Mouse (Mus musculus): Measurements from ENCODE around the gene Exoc7. TPM values are rescaled to one million over a fixed set of nuclear protein-coding genes. Genes with fewer than 3 reads are reported as not detected.
A peak's percentile ranks its signal among the peaks of the same experiment; 100 is the strongest.

Exoc7 gene
- polyA plus RNA-seq, 1 experiment: 31.5 TPM

DNA sequence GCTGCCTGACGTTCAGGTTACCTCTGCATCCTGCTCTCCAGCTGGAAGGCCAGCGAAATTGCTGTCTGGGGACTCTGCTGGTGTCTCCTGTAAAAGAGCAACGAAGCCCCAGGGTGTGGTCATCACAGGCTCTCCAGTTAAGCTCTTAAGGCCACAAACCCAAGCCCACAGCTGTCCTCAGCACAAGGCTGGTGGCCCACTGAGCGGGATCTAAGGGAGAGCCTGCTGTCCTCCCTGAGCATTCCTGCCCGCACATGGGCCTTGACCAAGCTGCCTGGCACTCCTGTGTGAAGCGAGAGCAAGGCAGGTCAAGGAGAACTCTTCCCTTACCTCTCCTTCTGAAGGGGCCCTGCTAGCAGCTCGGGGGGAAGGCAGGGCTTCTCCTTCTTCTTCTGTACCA lies 40.0 kb upstream of the Exoc7 start:
- H3ac ChIP-seq (ENCODE audit: control insufficient read depth, insufficient read length, low read depth): no peak overlapping the region
- no peaks in the 10 kb centered on the region for H3K36me3 ChIP-seq (ENCODE audit: control insufficient read depth, insufficient read depth)
- no peaks in the 10 kb centered on the region for H3K27me3 ChIP-seq (ENCODE audit: control insufficient read depth, insufficient read depth, insufficient read length)
- H3K4me3 ChIP-seq (ENCODE audit: insufficient read depth, poor library complexity, severe bottlenecking): no peak overlapping the region
- H3K79me2 ChIP-seq (ENCODE audit: control insufficient read depth, insufficient read depth): no peaks in the 10 kb centered on the region
- TF ChIP-seq CEBPB (IDR thresholded peaks at IDR 0.05; ENCODE audit: low read depth) (no peak), MYOD1 (IDR thresholded peaks at IDR 0.05; ENCODE audit: control insufficient read depth, insufficient read length, low read depth) (peak; percentile 6)
- no peaks in the 10 kb centered on the region for H3K79me3 ChIP-seq (ENCODE audit: low read depth)

DNA sequence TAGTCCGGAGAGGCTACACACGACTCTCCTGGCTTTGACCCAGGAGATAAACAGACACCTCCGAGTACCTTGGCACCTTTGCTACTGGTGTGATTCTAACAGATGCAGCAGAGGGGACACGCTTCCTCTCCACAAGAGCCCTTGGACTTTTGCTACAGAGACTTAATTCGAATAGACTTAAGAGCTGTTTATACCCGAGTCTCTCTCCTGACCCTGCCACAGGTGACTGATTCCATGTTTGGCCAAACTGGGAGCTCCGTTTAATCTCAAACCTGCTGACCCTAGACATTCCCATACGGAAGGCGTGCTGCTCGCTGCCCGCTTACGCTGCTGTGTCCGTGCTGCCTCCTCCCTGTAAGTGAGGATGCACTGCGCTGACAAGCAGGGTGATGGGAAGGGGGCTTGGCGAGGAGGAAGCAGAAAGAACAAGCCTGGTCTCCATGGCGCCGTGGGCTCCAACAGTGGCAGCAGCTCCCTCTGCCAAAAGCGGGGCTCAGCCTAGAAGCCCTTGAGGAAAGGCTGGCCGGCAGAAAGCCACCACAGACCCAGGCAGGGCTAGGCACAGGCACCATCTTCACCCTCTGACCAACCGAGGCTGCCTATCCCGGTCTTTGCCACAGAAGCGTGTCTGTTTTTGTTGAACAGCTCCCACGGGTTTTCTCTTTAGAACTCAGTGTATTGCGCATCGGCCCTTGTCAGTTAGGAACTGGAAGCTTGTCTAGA lies 35.2 kb upstream of the Exoc7 start:
- H3K27me3 ChIP-seq (ENCODE audit: control insufficient read depth, insufficient read depth, insufficient read length): no peaks in the 10 kb centered on the region
- no peaks in the 10 kb centered on the region for H3K79me3 ChIP-seq (ENCODE audit: low read depth)
- TF ChIP-seq FOSL1 (IDR thresholded peaks at IDR 0.05; ENCODE audit: insufficient read depth, low read length, poor library complexity, severe bottlenecking) (no peak), MYOG (IDR thresholded peaks at IDR 0.05; ENCODE audit: control insufficient read depth, extremely low read depth, insufficient read length) (no peak), MAX (IDR thresholded peaks at IDR 0.05) (no peak), CTCF (IDR thresholded peaks at IDR 0.05; ENCODE audit: control insufficient read depth, insufficient read depth, insufficient read length) (no peak)
- H3K79me2 ChIP-seq (ENCODE audit: control insufficient read depth, insufficient read depth): no peaks in the 10 kb centered on the region
- H3ac ChIP-seq (ENCODE audit: control insufficient read depth, insufficient read length, low read depth): no peak overlapping the region
- H3K36me3 ChIP-seq (ENCODE audit: control insufficient read depth, insufficient read depth): no peaks in the 10 kb centered on the region
- H3K4me3 ChIP-seq (ENCODE audit: insufficient read depth, poor library complexity, severe bottlenecking): no peak overlapping the region

DNA sequence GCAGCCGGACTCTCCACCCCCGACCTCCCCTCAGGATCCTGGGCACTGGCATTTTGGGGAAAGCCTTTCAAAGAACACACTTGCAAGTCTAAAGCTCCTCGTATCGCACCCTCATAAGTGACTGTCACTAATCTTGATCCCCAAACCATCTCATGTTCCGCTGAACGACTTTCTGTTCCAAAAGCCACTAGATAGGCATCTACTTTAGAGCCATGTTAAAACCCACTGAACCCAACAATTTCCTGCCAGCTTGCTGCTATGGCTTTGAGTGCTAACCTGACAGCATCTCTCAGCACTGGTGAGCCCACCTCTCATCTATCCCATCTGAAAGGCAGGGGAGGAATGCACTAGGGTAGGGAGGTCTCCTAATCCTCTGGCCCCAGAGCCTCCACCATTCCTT lies 30.5 kb upstream of the Exoc7 start:
- no peaks in the 10 kb centered on the region for H3K79me3 ChIP-seq (ENCODE audit: low read depth)

GRCm38 (mm10) chr11:116337000-116337399 lies 30.0 kb upstream of the Exoc7 start:
- H3ac ChIP-seq (ENCODE audit: control insufficient read depth, insufficient read length, low read depth): no peak overlapping the region
- no peak overlapping the region for H3K4me3 ChIP-seq (ENCODE audit: insufficient read depth, poor library complexity, severe bottlenecking)
- no peaks in the 10 kb centered on the region for H3K79me2 ChIP-seq (ENCODE audit: control insufficient read depth, insufficient read depth)
- TF ChIP-seq CTCF (IDR thresholded peaks at IDR 0.05; ENCODE audit: control insufficient read depth, insufficient read depth, insufficient read length) (no peak), USF1 (IDR thresholded peaks at IDR 0.05; ENCODE audit: low read depth) (no peak), FOSL1 (IDR thresholded peaks at IDR 0.05; ENCODE audit: insufficient read depth, low read length, poor library complexity, severe bottlenecking) (no peak), MYOG (IDR thresholded peaks at IDR 0.05; ENCODE audit: control insufficient read depth, extremely low read depth, insufficient read length) (no peak), MAX (IDR thresholded peaks at IDR 0.05) (no peak), CEBPB (IDR thresholded peaks at IDR 0.05; ENCODE audit: low read depth) (no peak), MYOD1 (IDR thresholded peaks at IDR 0.05; ENCODE audit: control insufficient read depth, insufficient read length, low read depth) (no peak)
- no peaks in the 10 kb centered on the region for H3K79me3 ChIP-seq (ENCODE audit: low read depth)
- no peaks in the 10 kb centered on the region for H3K27me3 ChIP-seq (ENCODE audit: control insufficient read depth, insufficient read depth, insufficient read length)
- H3K36me3 ChIP-seq (ENCODE audit: control insufficient read depth, insufficient read depth): no peaks in the 10 kb centered on the region

More for the DNA sequence above, 30.5 kb upstream of the Exoc7 start:
- H3K36me3 ChIP-seq (ENCODE audit: control insufficient read depth, insufficient read depth): no peaks in the 10 kb centered on the region
- TF ChIP-seq MYOG (IDR thresholded peaks at IDR 0.05; ENCODE audit: control insufficient read depth, extremely low read depth, insufficient read length) (no peak), CTCF (IDR thresholded peaks at IDR 0.05; ENCODE audit: control insufficient read depth, insufficient read depth, insufficient read length) (no peak), USF1 (IDR thresholded peaks at IDR 0.05; ENCODE audit: low read depth) (no peak), FOSL1 (IDR thresholded peaks at IDR 0.05; ENCODE audit: insufficient read depth, low read length, poor library complexity, severe bottlenecking) (no peak), MAX (IDR thresholded peaks at IDR 0.05) (no peak), CEBPB (IDR thresholded peaks at IDR 0.05; ENCODE audit: low read depth) (no peak)
- no peaks in the 10 kb centered on the region for H3K27me3 ChIP-seq (ENCODE audit: control insufficient read depth, insufficient read depth, insufficient read length)
- no peak overlapping the region for H3ac ChIP-seq (ENCODE audit: control insufficient read depth, insufficient read length, low read depth)
- H3K79me2 ChIP-seq (ENCODE audit: control insufficient read depth, insufficient read depth): no peaks in the 10 kb centered on the region
- no peak overlapping the region for H3K4me3 ChIP-seq (ENCODE audit: insufficient read depth, poor library complexity, severe bottlenecking)

- H3ac ChIP-seq (ENCODE audit: control insufficient read depth, insufficient read length, low read depth): no peak overlapping the region
- H3K79me2 ChIP-seq (ENCODE audit: control insufficient read depth, insufficient read depth): no peaks in the 10 kb centered on the region
- no peaks in the 10 kb centered on the region for H3K36me3 ChIP-seq (ENCODE audit: control insufficient read depth, insufficient read depth)
- H3K79me3 ChIP-seq (ENCODE audit: low read depth): no peaks in the 10 kb centered on the region
- H3K4me3 ChIP-seq (ENCODE audit: insufficient read depth, poor library complexity, severe bottlenecking): no peak overlapping the region
- no peaks in the 10 kb centered on the region for H3K27me3 ChIP-seq (ENCODE audit: control insufficient read depth, insufficient read depth, insufficient read length)
- TF ChIP-seq CEBPB (IDR thresholded peaks at IDR 0.05; ENCODE audit: low read depth) (no peak), FOSL1 (IDR thresholded peaks at IDR 0.05; ENCODE audit: insufficient read depth, low read length, poor library complexity, severe bottlenecking) (no peak), CTCF (IDR thresholded peaks at IDR 0.05; ENCODE audit: control insufficient read depth, insufficient read depth, insufficient read length) (no peak), MYOD1 (IDR thresholded peaks at IDR 0.05; ENCODE audit: control insufficient read depth, insufficient read length, low read depth) (no peak), MAX (IDR thresholded peaks at IDR 0.05) (no peak)
Observed at GRCm38 (mm10) chr11:116336393-116336792, 29.4 kb upstream of the Exoc7 start.

- no peaks in the 10 kb centered on the region for H3K79me2 ChIP-seq (ENCODE audit: control insufficient read depth, insufficient read depth)
- peak within 1 kb of the TSS; percentile 55 for H3ac ChIP-seq (ENCODE audit: control insufficient read depth, insufficient read length, low read depth)
- H3K79me3 ChIP-seq (ENCODE audit: low read depth): no peaks in the 10 kb centered on the region
- H3K27me3 ChIP-seq (ENCODE audit: control insufficient read depth, insufficient read depth, insufficient read length): no peaks in the 10 kb centered on the region
- H3K4me3 ChIP-seq (ENCODE audit: insufficient read depth, poor library complexity, severe bottlenecking): peak within 1 kb of the TSS; percentile 41
- H3K36me3 ChIP-seq (ENCODE audit: control insufficient read depth, insufficient read depth): no peaks in the 10 kb centered on the region
- TF ChIP-seq USF1 (IDR thresholded peaks at IDR 0.05; ENCODE audit: low read depth): no peak
- peak; percentile 29 for TF ChIP-seq CTCF (IDR thresholded peaks at IDR 0.05; ENCODE audit: control insufficient read depth, insufficient read depth, insufficient read length)
Observed at GRCm38 (mm10) chr11:116335244-116336036, 28.4 kb upstream of the Exoc7 start, which contains the start of gene Foxj1. Foxj1 (minus strand) TSS chr11:116335399.
